Mouse (Mus musculus) embryo, embryonic 10 days (tissue): ENCODE measurements at regions not wholly inside any gene's neighbourhood (a gene's known extent, or its start where the extent isn't known, plus 50 kb on each side); places are given as distances from the start of the nearest gene placed in this dataset.
A peak's percentile ranks its signal among the peaks of the same experiment; 100 is the strongest.
"Not testable (repeated sequence)": the region's sequence is repeated elsewhere in the genome, so short reads cannot be mapped to it uniquely, and the experiment has no call there.

Source experiments
- DNase-seq: peaks from one replicate; pipeline ENCODE4 v3.0.0-alpha.2; 2015; ENCODE audit warnings: low spot score

- DNase-seq: peak; percentile 5
Measured at GRCm38 (mm10) chr9:86092998-86093397, 250.8 kb downstream of the Tpbg start.

GRCm38 (mm10) chr9:86095460-86095859 is 253.3 kb downstream of the Tpbg start:
- no peak for DNase-seq

GRCm38 (mm10) chr9:86096246-86096645 is 254.1 kb downstream of the Tpbg start:
- DNase-seq: no peak

DNA sequence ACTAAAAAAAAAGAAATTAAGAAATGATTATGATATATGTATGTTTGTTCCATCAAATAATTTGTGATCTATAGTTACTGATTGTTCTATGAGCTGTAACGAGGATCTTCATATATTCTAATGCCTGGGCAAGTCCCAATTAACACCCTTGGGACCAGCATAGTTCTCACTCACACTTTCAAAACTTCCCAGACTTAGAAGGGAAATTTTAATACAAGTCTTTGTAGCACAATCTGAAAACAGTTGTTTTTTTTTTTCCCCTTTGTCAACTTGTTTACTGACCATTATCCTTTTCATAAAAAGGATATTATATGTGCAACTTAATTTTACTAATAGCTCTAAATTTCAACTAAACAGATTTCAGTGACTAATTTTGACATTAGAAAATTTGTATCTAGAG is 257.1 kb downstream of the Tpbg start:
- no peak for DNase-seq

- no peak for DNase-seq
Measured at GRCm38 (mm10) chr9:86101360-86102086, 259.3 kb downstream of the Tpbg start.

- no peak for DNase-seq
Measured at GRCm38 (mm10) chr9:86103607-86104006, 261.4 kb downstream of the Tpbg start.

DNA sequence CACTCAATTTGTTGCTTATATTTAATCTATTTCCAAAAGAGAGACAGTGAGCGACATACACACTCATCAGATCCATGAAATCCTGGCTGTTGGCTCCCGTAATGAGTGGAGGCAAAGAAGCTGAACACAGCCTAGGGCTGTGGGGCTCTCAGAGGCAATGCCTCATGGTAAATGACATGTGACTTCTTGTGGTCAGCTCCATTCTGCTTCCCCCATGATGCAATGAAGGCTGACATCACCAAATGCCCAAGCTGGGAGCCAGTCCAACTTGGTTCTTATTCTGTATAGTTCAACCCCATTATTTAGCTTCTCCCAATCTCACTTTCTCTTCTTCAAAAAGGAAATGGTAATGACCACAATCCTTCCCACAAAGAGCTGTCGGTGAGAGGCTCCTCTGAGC is 262.5 kb downstream of the Tpbg start:
- DNase-seq: no peak

DNA sequence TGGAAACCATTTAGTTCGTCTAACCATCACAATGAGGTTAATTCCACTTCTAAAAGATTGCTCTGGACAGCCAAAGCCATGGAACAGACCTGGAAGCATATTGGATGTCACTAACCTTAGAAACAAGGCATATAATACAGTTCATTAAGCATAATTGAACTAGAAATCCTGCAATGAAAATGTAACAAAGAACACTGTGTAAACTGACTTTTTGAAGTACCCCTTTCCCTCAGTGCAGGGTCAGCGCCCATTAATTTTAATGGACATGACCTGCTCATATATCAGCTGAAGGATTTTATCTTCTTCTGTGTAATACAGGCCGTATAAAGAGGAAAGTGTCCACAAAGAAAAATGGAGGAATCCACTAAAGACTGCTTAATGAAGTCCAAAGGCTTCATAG is 263.7 kb downstream of the Tpbg start:
- DNase-seq: no peak

- DNase-seq: no peak
Measured at GRCm38 (mm10) chr9:86109906-86110305, 267.7 kb downstream of the Tpbg start.

- no peak for DNase-seq
Measured at GRCm38 (mm10) chr9:86119370-86119769, 277.2 kb downstream of the Tpbg start.

GRCm38 (mm10) chr9:86135617-86136016 is 293.4 kb downstream of the Tpbg start:
- not testable (repeated sequence) for DNase-seq

- no peak for DNase-seq
Measured at GRCm38 (mm10) chr9:86145903-86146302, 303.7 kb downstream of the Tpbg start.

GRCm38 (mm10) chr9:86160316-86160715 is 304.4 kb downstream of the Ube2cbp start:
- no peak for DNase-seq

DNA sequence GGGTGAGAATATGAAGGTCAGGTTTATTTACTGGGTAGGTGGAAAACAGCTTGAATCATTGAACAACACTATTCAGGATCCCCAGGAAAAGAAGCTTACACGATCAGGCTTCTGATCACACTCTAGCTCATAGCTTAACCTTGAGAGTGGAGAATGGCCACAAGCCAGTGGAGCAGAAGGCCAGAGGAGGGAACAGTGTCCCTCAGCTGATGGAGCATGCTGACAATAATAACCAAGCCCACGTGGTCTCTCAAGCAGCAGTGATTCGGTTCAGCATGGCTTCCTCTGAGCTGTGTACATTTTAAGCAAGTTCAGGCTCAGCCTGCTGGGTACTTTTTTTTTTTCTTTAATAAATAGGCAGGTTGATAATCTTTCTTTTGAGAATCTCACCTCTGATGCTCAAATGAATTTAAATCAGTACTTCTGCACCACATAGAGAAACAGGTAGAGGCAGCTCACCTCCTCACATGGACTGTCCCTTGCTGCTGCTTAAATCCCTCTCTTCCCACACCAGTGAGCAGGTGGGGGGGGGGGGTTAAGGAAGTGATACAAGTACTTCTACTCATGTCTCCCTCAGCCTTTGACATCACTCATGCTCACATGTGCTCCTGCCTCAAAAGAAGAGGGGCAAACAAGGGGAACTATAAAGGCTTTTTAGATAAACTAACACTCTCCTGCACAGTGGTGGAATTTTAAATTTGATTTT is 298.2 kb downstream of the Ube2cbp start:
- no peak for DNase-seq

DNA sequence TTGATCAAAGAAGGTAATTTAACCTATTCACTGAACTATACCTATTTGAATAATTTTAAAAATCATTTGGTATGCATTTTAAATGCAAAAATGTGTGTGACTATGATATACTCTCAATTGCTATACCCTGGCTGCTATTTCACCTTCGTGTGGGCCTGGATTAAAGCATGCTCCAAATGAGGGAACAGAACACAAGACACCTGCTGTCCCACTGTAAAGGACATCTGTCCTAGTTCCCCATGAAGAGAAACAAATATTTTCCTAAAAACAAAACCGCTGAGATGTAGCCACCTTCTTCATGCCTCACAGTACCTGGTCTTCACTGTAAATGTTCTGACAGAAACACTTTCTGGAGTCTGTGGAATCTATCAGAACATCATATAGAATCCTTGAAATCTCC is 294.0 kb downstream of the Ube2cbp start:
- no peak for DNase-seq

DNA sequence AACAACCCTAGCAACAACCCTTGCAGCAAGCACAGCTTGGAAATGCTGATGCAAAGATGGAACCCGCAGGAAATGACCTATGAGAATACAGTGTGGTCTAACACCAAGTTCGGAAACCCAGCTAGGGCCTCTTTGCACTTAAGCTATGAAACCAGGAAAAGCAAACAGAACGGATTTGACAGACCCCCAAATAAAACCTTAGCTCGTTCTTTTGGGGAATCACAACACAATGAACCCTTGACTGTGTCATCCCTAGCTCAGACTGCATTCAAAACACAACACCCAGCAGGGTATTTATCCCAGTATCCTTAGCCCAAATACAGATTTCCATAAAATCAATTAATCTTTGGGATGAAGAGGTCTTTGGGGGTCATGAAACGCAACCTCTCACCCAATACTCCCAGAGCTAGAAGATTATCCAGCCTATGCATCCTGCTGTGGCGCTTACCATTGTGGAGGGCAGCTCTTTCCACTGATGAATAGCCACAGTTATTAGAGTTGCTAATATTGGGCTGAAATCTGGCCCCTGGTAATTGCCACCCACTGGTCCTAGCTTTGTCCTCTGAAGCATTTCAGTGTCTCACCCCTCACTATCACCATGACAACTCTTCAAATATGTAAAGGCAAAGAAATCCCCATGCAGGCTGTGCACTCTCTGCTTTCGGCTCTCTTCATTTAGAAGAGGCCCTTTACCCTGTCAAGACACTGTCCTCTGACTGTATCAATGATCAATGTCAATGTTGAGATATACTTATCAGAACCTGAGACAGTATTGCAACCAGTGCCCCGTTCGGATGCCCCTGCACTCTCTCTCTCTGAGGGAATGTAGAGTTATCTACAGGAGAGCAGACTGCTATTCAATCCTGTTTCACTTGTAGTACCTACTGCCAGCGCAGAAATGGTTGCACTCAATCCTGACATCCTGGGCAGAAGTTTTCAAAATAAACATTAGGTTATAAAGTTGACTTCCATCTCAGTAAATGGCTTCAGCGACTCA is 277.7 kb downstream of the Ube2cbp start:
- peak; percentile 73 for DNase-seq

- DNase-seq: no peak
Measured at GRCm38 (mm10) chr9:86188873-86189272, 275.9 kb downstream of the Ube2cbp start.

DNA sequence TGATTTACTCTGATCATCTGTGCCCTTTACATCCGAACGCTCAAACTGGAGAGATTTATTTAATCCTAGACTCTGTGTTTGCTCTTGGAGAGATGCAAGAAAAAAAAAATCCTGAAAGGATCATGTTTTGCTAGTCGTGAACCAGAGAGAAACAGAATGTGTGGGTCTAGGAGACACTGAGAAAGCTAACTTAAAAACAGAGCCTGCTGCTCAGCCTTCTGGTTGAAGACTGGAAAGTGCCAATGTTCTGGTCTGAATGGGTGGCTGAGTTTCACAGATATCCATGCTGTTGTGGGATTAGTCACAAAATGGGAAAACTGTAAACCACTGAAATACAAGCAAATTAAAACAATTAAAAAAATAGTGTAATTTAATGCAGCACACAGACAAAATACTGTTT is 259.7 kb downstream of the Ube2cbp start:
- DNase-seq: no peak

GRCm38 (mm10) chr9:86208334-86208925 is 256.3 kb downstream of the Ube2cbp start:
- DNase-seq: no peak

DNA sequence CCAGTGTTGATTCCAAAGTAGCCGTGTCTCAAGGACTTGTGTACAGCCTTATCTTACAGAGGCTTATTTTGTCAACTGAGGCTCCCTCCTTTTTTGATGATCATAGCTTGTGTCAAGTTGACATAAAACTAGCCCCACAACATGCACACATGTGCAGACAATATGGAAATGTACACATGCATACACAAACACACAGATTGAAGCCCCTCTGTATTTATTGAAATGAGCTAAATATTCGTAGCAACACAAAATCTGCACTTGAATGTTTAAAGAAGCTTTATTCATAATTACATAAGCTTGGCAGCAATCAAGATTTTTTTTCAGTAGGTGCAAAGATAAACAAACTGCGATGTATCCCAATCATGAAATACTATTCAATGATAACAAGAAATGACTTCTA is 253.5 kb downstream of the Ube2cbp start:
- DNase-seq: no peak

GRCm38 (mm10) chr9:86219669-86220068 is 245.1 kb downstream of the Ube2cbp start:
- no peak for DNase-seq

GRCm38 (mm10) chr9:86224530-86224929 is 240.2 kb downstream of the Ube2cbp start:
- no peak for DNase-seq
